Mouse (Mus musculus) mouse trophoblast stem cell (cell line): Measurements from ENCODE around the gene Ugt2a2.
"Not testable (repeated sequence)": the region's sequence is repeated elsewhere in the genome, so short reads cannot be mapped to it uniquely, and the experiment has no call there.

Source experiments
- in situ Hi-C, 2 experiments: fragments of 300-500 bp; cut with MseI, MboI; formaldehyde crosslinking; loops; 2 replicates in 1 of 2; 3 replicates in 1 of 2; pipeline ENCODE4 v1.15.1; 2025

The Ugt2a2 gene

DNA sequence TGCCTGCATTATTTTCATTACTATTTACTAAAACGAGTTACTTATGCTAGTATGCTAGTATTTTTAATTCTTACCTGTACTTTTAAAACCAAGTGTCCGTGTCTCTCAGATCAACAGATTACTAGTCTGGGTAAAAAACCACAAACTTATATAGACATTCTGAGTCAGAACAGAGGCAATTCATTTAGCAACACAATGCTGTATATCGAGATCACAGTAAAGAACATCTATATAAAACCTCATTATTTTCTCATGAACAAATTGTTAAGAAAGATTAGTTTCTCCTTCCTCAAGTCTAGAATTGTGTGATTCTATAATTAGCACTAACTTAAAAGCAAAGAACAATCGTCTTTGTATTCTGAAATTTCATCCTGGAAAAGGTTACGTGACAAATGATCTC, at the start of gene Ugt2a2:
Gene Ugt2a2, minus strand, starts transcription at position 101 of the 400 bp plus-strand sequence.
- in situ Hi-C loops = no loop called here

DNA sequence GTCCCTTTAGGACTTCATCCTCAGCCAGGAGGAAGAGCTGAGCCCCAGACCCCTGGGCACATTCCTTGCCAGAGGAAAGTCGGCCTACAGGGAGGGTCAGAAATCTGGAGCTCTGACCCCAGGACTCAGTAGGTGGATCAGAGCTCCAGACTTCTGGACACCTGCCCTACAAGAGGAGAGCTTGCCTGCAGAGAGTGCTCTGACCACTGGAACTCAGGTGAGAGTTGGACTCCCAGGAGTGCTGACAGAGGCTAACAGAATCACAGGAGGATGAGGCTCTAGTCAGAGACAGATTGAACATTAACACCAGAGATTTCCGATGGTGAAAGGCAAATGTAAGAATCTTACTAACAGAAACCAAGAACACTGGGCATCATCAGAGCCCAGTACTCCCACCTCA, 41.5 kb upstream of the Ugt2a2 start:
- in situ Hi-C loops = not testable (repeated sequence)

DNA sequence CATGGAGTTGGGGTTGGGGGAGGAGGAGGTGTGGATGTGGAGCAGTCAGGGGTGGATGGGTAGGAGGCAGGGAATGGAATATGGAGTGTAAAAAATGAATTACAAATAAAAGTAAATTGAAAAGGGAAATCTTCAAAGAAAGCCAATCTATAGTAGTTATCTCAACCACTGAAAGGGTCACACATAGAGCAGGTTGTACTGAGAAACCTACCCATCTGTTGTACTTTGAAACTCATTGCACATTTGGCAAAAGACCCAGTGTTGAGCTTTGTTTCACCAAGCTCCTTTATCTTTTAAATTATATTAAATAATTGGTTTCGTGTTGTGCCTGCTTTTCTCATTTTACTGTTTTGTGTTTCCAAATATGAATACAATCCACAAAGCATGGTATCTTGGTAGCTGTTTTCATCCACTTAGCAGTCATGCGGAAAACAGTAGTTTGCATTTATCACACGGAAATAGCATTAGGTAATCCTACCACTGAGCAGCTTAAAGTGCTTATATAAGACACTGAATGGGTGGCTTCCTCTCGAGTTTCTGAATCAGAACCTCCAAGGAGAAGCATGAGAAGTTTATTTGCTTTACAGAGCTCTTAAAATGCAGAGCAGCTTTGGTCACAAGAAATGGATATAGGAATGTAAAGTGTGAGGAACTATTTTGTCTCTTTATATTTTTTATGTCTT, 23.9 kb upstream of the Ugt2a2 start:
- in situ Hi-C loops = no loop called here

DNA sequence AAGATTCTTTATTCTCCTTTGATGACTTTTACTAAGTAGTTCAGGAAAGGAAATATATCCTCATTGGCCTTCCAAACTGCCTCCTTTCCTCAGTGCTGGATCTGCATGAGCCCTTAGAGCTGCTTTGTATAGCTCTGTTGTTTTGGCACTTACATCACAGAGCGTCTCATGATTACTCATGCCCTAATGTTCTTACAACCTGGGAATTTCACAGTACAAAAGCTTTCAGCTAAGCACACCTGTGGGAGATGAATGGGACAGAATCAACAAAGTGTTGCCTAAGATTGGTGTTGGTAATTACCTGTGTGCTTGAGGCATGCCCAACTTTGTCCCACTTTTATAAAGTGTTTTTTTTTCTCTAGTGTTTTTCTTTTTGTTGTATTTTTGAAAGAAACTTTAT, 20.6 kb upstream of the Ugt2a2 start:
- in situ Hi-C loops = no loop called here

DNA sequence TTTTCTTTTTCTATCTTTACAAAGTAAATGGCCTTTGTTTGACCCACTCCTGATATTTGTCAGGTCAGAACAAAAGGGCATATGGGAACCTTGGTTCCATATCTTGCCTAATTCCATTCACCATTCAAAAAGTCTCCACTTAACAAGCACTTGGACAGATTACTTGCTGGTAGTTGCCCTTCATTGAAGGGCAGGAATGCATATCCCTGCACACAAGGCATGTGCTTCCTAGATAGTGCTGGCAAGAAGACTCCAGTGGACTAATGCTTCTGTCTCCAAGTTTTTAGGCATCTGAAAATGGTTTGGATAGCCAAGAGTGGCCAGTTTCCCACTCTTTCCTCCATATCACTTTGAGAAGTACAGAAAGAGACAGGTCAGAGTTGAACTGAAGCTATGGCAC, 17.3 kb upstream of the Ugt2a2 start:
- in situ Hi-C loops = no loop called here

DNA sequence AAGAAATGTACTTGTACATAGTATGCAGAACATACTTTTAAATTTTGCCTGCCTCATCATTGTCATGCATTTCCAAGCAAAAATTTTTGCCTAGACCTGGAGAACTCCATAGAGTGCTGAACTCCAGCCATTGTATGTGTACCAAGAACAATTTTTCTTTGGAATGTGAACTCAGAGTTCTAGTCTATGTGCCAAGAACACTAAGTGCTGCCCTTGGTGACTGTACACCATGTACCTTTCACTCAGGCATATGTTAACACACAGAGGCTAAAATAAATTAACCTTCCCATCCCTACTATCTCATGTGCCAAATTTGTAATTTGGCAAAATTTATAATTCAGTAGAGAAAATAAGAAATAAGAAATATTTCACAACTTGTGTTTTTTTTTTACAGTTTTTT, 16.9 kb upstream of the Ugt2a2 start:
- in situ Hi-C loops = no loop called here

DNA sequence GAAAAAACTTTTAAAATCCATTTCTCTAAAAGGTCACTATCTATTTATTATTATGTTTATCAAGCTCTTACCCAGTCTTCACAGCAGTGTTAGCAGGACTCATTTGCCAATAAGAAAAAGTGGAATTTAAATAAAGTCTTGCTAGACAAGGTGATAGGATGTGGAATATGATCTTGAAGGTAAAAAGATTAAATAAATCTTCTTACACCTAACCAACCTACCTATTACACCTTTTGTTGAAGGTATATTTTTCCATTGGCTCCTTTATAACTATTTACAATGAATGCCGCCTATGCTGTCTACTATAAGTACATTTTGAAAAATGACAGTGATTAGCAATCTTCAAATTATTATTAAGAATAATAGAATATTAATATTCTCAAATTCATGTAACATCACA, 8.7 kb upstream of the Ugt2a2 start, which contains the start of gene Ugt2a1:
Gene Ugt2a1, minus strand, starts transcription at position 101 of the 400 bp plus-strand sequence.
- in situ Hi-C loops = no loop called here

DNA sequence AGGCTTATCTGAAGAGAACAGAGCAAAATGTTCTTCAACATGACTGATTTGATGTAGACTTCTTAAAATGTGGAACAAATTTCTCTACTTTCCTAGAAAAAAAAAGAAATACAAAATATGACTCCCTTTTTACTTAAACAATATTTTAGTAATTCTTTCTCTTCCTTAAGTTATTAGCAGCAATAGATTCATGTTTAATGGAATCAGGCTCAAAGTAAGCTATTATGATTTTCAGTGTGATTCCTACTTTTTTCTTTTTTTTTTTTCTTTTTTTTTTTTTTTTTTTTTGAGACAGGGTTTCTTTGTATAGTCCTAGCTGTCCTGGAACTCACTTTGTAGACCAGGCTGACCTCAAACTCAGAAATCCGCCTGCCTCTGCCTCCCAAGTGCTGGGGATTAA, 4.6 kb upstream of the Ugt2a2 start, which contains the start of gene Gm43638:
Gene Gm43638, minus strand, starts transcription at position 101 of the 400 bp plus-strand sequence.
- in situ Hi-C loops = not testable (repeated sequence)

DNA sequence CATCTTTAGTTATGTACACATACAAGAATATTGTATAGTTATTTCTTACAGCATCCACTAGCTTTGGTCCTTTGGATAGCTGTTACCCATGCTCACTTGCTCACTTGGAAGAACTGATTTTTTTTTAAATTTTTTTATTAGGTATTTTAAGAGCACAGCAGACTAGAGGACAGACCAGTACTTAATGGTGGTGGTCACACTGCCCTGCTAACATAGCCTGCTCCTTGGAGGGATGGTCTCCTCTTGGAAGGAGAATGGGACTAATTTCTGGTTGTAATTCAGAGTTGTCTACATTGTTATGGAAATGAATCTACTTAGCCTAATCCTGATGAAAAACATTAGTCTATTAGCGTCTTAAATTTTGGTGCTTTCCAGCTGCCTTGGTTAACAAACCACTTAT, 23.2 kb downstream of the Ugt2a2 start:
- in situ Hi-C loops = no loop called here

DNA sequence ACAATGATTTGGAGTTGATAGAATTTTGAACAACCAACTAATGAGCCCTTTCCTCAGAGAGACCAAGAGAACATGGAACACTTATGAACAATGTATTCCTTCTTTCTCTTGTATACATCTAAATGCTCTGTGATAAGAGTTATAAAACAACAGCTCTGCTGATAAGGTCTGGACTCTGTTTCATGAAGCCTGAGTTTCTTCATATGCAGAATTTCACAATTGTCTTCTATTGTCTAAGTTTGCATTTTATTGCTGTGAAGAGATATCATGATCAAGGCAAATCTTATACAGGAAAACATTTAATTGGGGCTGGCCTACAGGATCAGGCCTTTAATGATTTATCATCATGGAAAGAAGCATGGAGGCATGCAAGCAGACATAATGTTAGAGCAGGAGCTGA, 24.4 kb downstream of the Ugt2a2 start:
- in situ Hi-C loops = no loop called here

DNA sequence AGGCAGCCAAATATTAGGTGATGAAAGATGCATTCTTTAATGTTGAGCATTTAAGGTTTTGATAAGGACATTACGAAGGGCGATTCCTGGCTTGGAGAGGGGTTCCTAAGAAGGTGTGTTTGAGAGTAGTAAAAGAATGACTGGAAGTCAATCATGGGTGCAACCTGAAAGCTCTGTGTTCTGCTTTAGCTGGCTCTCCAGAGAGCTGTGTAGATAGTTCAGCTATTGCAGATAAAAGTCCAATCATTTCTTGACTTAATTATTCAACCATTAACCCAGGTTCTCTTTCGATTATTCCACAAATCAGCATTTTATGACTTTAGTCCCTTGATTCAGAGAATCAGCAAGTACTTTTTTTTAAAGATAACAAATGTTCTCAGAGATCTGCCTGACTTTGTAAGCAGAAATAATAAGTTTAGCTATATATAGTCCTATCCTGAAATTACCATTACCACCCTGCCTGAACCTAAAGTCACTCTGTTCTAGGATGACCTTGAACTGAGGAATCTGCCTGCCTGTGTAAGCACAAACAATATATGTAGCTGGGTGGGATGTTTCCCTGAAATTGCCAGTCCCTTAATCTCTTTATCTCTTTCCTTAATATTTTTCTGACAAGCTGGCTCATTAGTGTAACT, 25.7 kb downstream of the Ugt2a2 start:
- in situ Hi-C loops = no loop called here

DNA sequence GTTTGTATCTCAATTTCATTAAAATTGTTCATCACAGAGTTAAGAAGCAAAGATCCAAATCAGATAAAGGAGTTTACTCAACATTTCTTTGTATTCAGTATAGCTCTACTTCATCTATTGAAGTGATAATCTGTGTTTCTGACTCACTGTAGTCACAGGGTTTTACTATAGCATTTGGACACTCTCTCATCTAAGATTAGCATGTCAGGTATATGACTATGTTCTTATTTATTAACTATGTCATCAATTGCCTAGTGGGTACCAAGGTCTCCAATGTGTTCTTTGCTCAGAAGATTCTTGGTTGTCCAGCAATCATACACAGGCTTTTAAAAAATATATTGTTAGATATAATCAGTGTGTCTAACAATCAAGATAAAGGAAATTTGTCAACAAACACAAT, 26.5 kb downstream of the Ugt2a2 start:
- in situ Hi-C loops = no loop called here

DNA sequence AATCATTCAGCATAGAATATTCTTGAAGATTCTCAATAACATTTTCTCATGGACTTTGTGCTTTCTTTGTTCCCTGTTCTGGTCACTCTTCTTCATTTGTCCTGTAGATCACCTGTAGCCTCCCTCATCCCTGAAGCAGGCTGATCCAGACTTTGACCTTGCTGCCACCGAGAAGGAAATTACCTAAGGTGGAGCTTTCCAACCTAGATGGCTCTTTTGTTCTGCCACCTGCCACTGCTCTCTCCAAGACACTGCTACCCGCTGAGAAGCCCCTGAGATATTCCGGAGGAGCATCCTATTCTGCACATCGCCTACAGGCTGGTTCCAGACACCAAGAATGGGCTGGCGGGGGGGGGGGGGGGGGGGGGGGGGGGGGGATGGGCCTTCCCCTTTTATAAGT, 29.5 kb downstream of the Ugt2a2 start:
- in situ Hi-C loops = not testable (repeated sequence)

DNA sequence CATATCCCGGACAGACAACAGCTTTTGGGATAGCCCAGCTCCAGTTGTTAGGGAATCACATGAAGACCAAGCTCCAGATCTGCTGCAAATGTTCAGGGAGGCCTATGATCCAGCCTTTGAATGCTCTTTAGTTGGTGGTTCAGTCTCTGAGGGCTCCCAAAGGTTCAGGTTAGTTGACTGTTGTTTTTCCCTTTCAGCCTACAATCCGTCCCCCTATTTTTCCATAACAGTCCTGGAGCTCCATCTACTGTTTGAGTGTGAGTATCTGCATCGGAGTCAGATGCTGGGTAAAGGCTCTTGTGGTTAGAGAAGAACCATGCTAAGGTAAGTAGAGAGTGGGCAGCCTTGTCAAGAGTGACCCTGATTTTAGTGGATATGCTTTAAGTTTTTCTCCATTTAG, 45.8 kb downstream of the Ugt2a2 start:
- in situ Hi-C loops = no loop called here

DNA sequence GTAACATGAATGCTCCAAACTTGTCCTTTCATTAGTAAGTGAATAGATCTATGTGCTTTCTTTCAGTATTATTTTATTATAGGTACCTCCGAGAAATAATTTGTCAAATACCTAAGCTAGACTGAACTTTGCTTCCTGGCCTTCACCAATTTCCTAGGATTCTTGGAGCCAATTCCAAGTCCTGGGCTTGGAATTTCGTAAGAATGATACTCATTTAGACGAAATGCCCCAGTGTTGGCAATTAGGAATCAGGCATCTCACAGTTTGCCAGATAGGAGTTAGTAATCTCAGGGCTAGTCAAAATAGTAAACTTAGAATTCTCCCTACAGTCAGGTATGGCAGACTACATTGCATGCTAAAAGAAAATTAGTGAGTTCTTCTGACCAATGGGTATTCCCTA, 56.4 kb downstream of the Ugt2a2 start:
- in situ Hi-C loops = no loop called here

DNA sequence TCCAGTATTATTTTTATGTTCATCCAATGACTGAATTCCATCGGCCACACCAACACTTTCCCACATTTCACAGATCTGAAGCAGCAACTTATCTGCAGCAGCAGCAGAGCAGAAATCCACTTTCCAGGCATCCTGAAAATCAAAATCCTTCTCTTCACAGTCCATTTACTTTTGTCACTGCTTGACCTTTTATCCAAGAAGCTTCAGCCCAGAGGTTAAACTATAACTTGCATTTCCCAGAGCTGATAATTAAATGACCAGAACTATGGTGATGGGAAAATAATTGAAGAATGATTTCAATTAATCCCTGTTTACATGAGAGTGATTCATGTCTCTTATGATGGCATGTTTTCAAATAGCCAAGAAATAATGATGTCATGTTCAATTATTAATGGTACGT, 58.0 kb downstream of the Ugt2a2 start, which contains the start of gene Ugt2b38:
Gene Ugt2b38, minus strand, starts transcription at position 163 of the 400 bp plus-strand sequence.
- in situ Hi-C loops = not testable (repeated sequence)
